Mouse (Mus musculus): ENCODE results near the gene F2r.

DNA sequence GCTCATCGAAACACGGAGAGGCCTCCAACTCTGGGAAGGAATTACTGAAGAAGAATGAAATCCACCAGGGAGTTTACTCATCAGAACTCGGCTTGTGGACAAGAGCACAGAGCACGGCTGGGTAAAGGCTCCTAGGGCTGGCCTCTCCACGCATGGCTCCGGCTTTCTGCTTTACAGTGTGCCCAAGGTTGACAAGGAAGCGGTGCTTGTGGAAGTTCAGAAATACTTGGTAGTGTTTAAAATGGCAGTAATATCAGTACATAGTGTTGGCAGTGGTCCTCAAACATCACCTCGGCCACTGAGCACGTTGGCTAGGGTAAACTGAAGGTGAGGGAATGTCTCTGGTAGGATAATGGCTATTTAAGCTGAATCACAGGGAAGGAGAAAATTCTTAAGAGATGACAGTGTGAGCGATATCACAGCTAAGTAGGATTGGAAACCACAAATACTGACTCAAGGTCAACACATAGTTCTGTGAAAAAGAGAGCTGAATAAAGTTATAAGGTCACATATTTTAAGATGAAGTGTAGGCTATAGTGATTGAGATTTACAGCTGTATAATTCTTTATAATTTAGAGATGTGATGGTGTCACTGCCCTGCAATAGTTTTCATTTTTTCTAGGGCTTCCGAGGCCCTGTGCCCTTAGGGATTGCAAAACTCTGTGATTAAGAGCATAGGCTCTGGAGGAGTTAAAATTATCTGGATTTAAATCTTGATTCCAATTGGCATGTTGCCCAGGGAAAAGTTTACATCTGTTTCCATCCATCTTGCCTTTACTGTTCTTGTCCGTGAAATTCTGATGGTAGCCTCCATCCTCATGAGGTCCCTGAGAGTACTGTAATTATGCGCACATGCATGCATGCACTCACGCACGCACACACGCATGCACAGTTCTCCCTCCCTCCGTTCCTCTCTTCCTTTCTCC is 23.0 kb upstream of the F2r start:
- TF ChIP-seq CTCF (IDR thresholded peaks at IDR 0.05; ENCODE audit: extremely low read depth, insufficient read length, insufficient replicate concordance, low read depth, low read length) (no peak), POLR2A (IDR thresholded peaks at IDR 0.05; ENCODE audit: low read depth, low read length) (no peak)

Measured in small intestine, adult 2 months (tissue).